27 mouse cellular contexts compared by ENCODE assay signal in the genomic region with DNA sequence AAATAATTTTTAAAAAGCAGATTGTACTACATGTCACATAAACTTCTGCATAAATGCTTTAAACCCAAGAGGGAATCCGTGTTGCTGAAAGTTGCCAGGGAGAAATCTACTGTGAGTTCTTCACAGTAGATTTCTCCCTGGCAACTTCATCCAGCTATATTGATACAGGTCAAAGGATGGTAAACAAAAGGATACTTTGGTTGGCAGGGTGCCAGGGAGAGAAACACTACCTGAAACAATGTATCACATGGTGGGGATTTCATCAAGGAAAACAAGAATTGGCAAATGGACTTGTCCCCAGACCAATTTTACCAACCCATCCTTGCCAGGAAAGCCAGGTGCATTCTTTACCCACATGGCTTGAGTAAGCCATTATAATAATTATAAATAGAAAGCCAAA. TPM values are rescaled to one million over a fixed set of nuclear protein-coding genes. Genes with fewer than 3 reads are reported as not detected.
"Had no signal": no experiment of that assay in that cellular context is flagged by ENCODE, and none has a peak within 500 bp of the region (broad histone marks: within the 10 kb centered on the region; RNA-seq: fewer than 3 reads in every experiment).

No protein-coding gene starts in this region.

- DNase-seq: gastrocnemius, postnatal 14 days; gastrocnemius, postnatal 36 days; heart, adult 18-20 months; heart, postnatal 4 days; kidney, adult 18-20 months; kidney, adult 8-10 months; kidney, postnatal 10 days; kidney, postnatal 25 days; kidney, postnatal 4 days; liver had no signal

- H3K9me3 ChIP-seq: heart, embryonic 13.5 days; heart, embryonic 15.5 days; hindbrain, embryonic 10.5 days; hindbrain, embryonic 12.5 days; intestine, embryonic 15.5 days; limb, embryonic 10.5 days; limb, embryonic 12.5 days had no signal

- H3K36me3 ChIP-seq: heart, embryonic 13.5 days; heart, embryonic 15.5 days; hindbrain, embryonic 10.5 days; hindbrain, embryonic 12.5 days; intestine, embryonic 15.5 days; limb, embryonic 10.5 days; limb, embryonic 12.5 days had no signal

- H3K9ac ChIP-seq: heart, embryonic 13.5 days; heart, embryonic 15.5 days; hindbrain, embryonic 12.5 days; hindbrain, embryonic 14.5 days; intestine, embryonic 15.5 days; limb, embryonic 12.5 days; liver, embryonic 14.5 days had no signal

- H3K27ac ChIP-seq: heart, embryonic 13.5 days; heart, embryonic 15.5 days; hindbrain, embryonic 10.5 days; hindbrain, embryonic 12.5 days; hindbrain, embryonic 14.5 days; intestine, embryonic 15.5 days; layer of hippocampus, adult 2 months; left cerebral cortex, adult 2 months; limb, embryonic 10.5 days; limb, embryonic 12.5 days; liver, embryonic 14.5 days had no signal

- H3K4me3 ChIP-seq: heart, embryonic 13.5 days; heart, embryonic 15.5 days; hindbrain, embryonic 10.5 days; hindbrain, embryonic 12.5 days; intestine, embryonic 15.5 days; layer of hippocampus, adult 2 months; left cerebral cortex, adult 2 months; limb, embryonic 10.5 days; limb, embryonic 12.5 days had no signal

- ATAC-seq: hindbrain, embryonic 16.5 days; inflammation-experienced regulatory T-cells, adult 6 months; intestine, embryonic 15.5 days; intestine, postnatal 0 days had no signal

- H3K4me2 ChIP-seq: heart, embryonic 11.5 days; heart, embryonic 13.5 days; heart, embryonic 15.5 days; hindbrain, embryonic 12.5 days; hindbrain, embryonic 14.5 days; intestine, embryonic 15.5 days; limb, embryonic 12.5 days had no signal

- H3K27me3 ChIP-seq: heart, embryonic 13.5 days; heart, embryonic 15.5 days; hindbrain, embryonic 12.5 days; intestine, embryonic 15.5 days; limb, embryonic 12.5 days had no signal

- H3K4me1 ChIP-seq: heart, embryonic 13.5 days; heart, embryonic 15.5 days; hindbrain, embryonic 10.5 days; hindbrain, embryonic 12.5 days; intestine, embryonic 15.5 days; limb, embryonic 10.5 days; limb, embryonic 12.5 days had no signal

RNA-seq across cellular contexts. Expression of a gene that starts 27.4 kb away (rescaled TPM):
- total RNA-seq: gastrocnemius, adult 18-20 months; gastrocnemius, adult 8-10 months; gastrocnemius, postnatal 36 days had no signal
